Mouse (Mus musculus): ENCODE measurements around the gene Dusp13. TPM values are rescaled to one million over a fixed set of nuclear protein-coding genes. Genes with fewer than 3 reads are reported as not detected.
A peak's percentile ranks its signal among the peaks of the same experiment; 100 is the strongest.

Gene Dusp13
- total RNA-seq, 2 experiments from 2014 or later = 0.75 TPM; not detected in 1

DNA sequence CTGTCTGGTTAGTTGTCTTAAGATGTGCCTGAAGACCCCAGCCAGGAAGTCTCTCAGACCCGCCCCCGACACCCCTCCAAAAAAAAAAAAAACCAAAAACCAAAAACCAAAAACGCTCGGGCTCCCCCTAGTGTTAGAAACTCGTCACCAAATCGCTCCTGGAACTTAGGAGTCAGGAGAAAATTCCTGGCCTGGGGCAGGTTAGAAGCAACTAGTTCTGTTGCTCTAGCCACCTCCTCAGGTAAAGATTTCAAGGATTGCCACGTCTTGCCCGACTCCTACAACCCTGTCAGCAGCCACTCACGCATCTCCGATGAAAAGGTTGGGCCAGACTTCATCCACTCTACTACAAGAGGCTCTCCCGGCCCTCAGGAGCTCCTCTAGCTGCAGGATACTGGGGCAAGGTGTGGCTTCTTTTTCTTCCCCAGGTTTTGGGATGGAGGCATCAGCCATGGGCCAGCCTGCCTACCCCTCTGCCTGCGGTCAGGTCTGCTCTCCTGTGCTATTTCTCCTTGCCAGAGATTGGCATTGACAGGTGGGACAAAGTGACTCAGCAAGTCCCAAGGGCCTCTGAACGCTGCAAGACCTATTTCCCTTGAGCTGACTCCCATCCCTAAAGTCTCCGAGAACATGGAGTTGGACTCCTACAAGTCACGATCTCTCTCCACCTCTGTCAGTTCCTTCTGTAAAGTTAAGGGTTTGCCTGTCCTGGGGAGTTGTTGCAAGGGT is 2.7 kb downstream of the Dusp13 start:
- DNase-seq (ENCODE audit: low spot score in 2 of 2) = peak; percentile 68 to 70

DNA sequence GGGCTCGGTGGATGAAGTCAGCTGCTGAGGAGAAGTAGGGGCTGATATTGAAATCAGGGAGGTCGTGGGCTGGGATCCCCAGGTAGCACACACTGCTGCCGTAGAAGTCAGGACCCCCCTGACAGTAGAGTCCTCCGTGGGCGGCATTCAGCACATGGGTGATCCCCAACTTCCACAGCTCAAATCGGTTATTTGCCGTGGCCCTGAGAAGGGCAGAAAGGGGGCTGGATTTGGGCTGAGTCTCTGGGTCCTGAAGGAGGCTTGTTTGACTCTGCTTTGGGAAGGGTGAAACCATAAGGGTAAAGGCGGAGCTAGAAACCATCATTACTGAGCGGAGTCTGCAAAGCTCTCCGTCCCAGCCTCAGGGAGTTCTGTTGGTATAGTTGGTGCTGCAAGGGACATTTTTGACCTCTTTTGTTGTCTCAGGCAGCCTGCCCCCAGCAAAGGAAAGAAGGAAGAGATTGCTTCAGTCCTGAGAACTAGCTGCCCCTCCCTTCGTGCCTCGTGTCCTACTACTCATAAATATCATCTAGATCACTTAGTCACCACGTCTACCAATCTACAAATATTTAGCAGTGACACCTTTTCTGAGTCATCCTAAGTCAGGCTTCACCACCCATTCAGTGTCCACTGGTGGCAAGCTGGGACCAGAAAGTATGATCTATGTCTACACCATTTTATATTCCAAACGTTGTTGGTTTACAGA is 3.4 kb downstream of the Dusp13 start:
- no peak for DNase-seq (ENCODE audit: low spot score in 2 of 2)

DNA sequence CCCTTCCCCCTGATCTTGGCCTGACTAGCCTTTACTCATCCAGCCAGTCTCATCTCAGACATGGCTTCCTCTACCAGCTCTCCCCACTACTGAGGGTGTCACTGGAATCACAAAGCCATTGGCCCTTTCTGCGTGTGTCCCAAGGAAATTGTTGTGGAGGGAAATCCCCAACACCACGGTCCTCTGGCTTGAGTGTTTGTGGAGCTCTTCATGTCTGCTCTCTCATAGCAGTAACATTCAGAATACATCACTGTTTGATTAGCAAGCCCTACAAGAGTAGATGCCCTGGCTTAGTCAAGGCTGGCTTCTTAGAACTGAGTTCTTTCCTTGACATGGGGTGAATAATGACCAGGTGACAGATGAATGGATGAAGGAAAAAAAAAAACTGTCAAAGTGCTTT is 4.1 kb downstream of the Dusp13 start:
- no peak for DNase-seq (ENCODE audit: low spot score in 2 of 2)

DNA sequence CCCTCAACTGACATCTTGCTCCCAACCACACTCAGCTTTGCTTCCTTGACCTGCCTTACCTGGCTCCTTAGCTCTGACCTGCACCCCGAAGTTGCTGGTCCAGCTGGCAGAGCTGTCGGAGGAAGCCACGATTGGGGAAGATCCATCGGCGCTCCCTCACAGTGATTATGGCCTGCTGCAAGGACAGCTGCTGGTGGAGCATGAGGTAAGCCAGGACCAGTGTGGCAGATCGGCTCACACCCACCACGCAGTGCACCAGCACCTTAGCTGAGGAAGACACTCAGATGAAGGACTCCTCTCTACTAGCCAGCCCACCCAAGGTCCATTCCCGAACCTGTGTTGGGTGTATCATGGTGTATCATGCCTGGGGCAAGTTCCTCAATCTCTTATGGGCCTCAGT is 4.7 kb downstream of the Dusp13 start:
- DNase-seq (ENCODE audit: low spot score in 2 of 2) = no peak

DNA sequence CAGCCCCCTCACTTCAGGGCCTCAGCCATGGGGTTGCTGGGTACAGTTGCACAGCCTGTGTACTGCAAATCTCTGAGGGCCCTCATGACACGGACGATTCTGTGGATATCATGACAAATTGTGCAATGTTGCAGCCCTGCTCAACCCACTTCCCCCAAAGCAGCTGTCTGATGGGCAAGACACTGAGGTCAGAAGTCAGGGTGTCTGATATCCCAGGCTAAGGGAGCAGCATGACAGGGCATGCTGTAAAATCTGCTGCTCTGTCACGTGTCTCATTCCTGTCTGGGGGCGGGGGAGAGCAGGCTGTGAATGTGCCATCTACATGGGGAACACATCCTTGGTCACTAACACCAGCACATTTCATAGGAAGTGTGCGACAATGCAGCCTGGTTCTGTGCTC is 5.8 kb downstream of the Dusp13 start:
- no peak for DNase-seq (ENCODE audit: low spot score in 2 of 2)

DNA sequence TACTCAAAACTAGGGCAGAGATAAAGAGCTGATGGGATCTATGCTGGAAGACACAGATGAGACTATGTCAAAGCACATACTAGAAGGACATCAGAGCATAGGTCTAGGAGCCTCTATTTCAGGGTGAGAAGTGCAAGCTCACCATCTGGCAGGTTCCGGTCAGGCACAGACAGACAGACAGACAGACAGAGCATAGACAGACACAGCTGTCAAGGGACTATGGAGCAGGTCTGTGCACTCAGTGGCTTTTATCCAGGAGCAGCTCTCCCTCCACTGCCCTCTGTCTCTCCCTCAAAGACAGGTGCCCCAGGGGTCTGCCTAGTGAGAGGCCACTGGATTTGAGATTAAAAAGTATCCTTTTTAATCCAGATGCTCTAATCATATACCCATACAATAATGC is 6.8 kb downstream of the Dusp13 start:
- DNase-seq (ENCODE audit: low spot score in 2 of 2) = no peak

DNA sequence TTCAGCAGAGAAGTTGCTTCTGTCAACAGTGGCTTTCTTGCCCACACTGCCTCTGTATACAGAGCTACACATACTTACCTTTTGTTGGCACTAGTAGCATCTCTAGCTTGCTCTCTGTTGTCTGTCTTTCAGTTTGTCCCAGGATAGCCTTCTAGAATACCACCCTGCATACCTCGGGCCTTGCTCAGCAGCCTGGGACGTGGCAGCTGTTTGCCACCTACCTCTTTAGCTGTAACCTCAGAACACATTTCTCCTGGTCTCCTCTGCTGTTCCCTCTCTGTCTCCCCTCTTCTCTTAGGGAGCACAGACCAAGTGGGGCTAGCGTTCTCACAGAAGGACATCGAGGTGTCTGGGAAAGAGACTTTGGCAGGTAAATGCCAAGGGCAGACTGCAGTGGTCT is 8.5 kb downstream of the Dusp13 start:
- DNase-seq (ENCODE audit: low spot score in 2 of 2) = no peak

DNA sequence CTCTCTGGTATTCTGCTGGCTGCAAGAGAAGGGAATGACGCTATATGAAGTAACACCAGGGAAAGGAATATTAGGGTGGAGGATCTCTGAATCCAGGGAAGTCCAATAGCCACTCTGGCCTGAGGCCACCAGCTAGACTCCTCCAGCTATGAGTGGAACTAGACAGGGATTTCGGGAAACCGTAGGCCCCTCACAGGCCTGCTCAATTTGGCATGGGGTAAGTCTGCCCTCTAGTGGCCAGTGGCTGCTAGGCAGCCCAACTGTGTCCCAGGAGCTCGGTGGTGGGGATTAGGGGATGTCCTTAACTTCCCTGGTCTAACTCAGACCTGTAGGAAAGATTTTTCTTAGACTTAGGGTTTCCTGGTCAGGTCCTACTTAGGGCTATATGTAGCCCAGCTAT is 9.2 kb downstream of the Dusp13 start:
- DNase-seq (ENCODE audit: low spot score in 2 of 2) = peak; percentile 93 to 94

DNA sequence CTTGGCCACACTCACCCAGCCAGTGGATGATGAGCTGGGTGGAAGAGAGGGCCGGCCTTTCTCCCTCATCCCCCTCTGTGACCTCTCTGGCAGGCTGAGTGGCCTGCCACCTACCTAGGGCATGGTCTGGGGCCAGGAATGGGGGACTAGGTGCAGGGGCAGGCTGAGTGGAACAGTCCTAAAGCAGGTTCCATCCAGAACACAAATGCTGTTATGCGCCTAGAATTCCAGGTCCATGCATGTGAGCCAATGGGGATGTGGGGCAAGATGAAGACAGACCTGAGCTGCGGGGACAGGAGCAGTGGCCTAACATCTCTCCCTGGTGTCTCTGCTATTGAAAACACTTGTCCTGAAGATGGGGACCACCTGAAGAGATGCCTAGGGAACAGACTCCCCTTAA is 9.7 kb downstream of the Dusp13 start:
- DNase-seq (ENCODE audit: low spot score in 2 of 2) = no peak

DNA sequence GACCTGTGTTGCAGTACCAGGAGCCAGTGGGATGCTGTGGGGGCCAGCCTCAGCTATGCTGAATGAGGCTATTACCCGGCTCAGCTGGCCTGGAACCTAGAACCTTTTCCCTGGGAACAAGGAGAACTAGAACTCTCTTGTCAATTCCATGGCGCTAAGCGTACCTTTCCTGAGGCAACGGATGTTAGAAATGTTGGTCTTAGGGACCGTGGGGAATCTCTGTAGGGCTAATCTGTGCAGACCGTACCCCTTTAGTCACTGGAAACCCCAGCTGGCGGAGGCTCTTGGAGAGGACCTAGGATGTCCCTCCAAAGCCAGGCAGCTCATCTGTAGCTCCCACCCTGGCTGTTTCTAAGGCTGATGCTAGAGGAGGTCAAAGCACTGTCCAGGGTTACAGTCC is 10.6 kb downstream of the Dusp13 start:
- no peak for DNase-seq (ENCODE audit: low spot score in 2 of 2)

DNA sequence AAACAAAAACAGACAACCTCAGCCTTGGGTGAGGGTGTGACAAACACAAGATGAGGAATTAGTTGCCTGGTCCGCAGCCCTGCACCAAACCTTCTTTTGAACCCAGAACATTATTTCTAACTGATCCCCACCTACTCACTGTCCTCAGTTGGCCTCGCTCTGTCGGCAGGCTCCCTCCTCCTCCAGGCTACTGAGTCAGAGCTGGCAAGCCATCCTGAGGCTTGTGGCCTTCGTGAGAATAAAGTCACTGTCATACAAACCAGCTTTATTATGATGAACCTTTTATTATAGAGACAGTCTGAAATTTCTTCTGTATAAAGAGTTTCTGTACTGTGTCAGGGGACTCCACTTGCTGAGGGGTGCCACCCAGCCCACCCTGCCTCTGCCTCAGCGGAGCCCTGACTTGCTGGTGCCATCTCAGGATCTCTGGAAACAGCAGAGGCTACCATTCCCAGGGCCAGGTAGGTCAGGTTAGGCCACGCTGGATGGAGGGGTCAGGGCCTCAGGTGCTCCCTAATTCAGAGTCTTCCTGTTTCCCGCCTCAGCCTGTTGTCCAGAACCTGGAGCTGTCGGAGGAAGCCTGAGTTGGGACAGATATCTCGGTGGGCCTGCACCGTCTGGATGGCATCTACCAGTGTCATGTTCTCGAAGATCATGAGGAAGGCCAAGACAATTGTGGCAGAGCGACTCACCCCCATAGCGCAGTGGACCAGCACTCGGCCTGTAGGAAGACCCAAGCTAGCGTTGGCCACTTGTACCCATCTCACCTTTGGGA is 17.7 kb downstream of the Dusp13 start:
- DNase-seq (ENCODE audit: low spot score in 2 of 2) = no peak

DNA sequence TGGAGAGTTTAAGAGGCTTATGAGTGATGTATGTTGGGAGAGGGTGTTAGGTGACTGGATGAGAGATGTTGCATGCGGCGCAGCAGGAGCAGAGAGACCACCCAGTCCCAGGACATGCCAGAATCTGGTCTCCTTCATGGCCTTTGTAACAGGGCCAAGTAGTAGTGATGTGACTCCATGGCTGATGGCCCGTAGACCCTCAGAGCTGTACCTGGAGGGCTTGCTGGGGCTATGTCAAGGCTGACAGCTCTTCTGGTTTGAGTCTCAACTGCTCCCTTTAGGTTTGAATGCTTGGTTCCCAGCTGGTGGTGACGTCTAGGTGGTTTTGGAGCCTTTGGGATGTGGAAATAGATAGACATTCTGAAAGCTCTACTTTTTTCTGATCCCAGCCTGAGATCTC is 21.0 kb downstream of the Dusp13 start:
- no peak for DNase-seq (ENCODE audit: low spot score in 2 of 2)

DNA sequence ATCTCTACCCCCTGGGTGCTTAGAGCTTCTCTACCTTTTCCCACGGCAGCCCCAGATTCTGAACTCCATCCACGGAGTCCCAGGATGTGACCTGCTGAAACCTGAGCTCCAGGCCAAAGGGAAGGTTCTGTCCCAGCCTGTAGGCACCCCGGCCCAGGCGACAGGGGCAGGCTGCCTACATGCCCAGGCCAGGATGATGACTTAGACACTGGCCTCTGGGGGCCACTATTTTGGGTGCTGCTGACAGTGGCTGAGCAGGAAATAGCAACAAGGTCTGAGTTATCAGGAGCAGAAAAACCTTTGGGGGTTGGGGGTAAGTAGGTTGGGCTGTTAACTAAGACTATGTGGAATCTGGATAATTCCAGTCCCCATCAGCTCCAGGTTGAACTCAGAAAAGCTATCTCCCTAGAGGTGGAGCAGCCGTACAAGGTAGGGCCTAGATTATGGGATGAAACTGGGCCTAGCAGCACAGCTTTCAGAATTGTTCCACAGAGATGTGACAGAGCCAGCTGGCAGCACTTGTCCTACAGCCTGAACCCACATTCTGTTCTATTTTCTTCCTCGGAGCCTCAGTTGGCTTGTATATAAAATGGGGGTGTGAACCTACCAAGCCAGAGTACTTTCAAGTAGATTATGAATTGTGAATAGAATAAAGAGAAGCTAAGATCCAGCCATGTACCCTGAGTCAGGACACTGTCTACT is 21.8 kb downstream of the Dusp13 start:
- no peak for DNase-seq (ENCODE audit: low spot score in 2 of 2)

DNA sequence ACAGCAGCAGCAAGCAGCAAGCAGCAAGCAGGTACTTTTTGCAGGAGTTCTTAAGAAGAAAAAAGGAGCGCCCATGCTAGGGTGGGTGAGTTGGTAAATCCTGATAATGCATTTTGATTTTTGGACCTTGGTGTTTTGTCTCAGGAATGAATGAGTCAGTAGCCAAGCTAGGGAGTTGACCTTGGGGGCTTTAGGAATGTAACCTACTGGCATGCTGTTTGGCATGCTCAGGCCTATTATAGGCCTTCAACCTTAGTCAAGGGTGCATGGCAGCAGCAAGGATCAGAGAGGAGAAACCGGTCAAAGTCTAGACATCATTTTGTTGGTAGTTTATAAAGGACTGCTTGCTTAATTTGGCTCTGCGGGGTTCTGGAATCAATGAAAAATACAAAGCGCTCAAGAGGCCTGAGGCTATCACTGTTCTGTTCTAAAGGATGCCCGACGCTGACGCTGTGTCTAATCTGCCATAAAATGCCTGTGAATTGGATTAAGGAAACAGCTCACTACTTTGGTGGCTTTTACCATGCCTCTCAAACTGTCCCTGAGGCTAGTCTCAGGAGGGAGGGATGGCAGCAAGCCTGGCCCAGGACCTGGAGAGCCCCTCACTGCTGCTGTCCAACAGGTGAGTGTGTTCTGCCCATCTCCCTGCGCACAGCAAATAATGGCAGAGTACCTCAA is 28.8 kb downstream of the Dusp13 start:
- DNase-seq (ENCODE audit: low spot score in 2 of 2) = no peak

DNA sequence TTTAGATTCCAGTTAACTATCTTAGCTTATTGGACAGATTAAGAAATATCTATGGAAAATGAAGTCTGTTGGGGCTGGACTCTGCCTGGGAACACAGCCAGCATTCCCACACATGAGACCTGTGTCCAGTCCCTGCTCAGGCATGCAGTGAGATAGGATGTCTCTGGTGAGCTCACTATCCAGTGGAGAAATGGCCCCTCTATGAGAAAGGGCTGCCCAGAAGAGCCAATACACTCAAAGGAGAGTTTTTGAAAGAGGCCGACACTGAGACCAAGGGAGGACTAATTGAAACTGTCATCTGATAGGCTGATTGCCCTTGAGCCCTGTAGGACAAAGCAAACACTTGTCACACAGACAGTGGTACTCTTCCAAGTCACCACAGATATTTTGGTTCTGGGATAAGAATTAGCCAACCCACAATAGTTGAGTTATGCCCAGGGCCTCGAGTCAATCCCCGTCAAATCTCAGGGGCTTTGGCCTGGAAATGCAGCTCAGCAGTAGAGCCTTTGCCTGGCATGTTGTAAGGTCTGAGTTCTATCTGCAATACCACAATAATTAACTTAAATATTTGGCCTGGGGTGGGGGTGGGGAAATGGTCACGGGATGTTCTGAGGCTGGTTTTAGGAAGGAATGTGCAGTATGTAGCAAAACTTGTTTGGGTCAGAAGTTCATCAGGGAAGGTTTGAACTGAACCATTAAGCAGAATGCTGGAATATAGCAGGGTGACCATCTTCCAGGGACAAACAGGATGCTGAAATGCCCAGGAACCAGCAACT is 30.4 kb downstream of the Dusp13 start:
- DNase-seq (ENCODE audit: low spot score in 2 of 2) = no peak

DNA sequence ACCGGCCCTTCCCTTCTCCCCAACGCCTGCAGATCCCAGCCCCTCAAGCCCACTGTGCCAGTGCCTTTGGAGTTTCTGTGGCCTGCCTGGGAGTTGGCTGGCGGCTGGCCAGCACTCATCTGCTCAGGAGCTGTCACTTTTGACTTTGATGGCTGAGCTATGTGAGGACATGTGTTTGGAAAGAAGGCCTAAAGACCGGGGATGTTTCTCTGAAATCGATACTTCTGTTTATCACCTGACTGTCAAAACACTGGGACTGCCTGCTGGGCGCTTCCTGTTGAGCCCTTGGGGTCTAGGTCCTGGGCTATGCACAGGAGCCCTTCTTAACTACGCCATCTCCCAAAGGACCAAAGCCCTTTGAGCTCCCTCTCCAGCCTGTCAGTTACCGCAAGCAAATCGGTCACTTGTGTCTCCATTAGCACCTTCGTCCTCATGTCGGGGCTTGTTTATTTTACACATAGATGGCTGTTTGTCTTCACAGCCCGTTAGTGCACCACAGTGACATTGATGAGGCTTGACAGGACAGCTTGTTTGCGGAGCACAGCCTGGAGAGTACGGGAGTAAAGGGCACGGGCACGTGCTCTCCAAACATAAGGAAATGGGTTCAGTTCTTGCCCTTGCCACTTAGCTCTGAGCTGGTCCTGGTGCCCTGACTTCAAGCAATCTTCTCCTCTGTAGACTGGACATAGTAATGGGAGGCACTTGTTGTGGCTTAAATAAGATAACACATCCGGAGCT is 31.2 kb downstream of the Dusp13 start:
- DNase-seq (ENCODE audit: low spot score in 2 of 2) = no peak

DNA sequence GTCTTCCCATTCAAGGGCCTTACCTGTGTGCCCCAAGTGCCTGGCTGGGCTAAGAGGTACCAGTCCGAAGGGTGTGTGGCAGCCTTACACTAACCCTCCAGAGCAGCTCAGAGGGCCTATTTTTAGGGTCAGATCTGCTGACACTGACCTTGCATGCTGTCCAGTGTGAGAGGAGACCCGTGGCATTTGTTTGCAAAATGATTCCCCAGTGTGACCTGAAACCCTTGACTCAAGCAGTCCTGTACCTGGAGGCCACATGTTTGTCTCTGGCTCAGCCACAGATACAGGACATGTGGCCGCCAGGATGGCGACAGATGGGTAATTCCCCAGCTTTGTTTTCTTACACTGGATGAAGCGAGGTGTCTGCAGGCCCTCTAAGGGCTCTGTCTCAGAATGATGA is 36.5 kb downstream of the Dusp13 start, which contains the start of gene Dupd1:
Dupd1 (minus strand) TSS at position 91 of the 400 bp plus-strand sequence.
- DNase-seq (ENCODE audit: low spot score in 2 of 2) = no peak

DNA sequence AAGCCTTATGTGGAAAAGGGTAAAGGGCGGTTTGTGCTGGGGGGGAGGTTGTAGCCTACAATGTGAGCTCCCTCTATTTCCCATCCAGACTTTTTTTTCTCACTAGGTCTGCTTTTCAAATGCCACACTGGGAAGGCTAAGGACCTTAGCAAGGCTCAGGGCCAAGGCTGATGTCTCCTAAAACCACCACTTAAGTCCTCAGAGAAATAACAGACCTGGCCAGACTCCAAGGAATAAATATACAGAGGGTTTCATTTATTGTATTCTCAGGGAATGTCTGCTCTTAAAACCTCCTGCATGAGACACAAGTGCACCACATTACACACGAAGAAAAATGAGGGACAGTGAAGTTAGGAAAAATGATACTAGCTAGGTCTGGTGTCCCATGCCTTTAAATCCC is 39.8 kb downstream of the Dusp13 start:
- DNase-seq (ENCODE audit: low spot score in 2 of 2) = no peak

DNA sequence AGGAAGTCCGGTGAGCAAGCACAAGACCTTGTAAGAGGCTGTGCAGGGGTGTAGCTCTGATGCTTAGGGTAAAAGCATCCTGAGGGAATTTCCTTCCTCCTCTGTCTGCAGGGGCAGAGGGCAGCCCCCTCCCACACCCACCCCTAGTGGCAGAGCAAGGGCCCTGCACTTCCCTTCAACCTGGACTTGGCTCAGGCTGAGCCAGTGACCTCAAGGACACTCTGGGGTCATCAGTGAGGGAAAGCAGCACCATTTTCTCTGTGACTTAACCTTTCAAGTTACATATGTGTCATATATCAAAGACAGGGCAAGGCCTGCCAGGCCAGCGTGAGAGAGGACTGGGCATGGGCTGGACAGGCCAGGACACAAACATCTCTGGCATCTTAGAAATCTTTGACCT is 41.4 kb downstream of the Dusp13 start:
- no peak for DNase-seq (ENCODE audit: low spot score in 2 of 2)

Data from layer of hippocampus, postnatal 10 days (tissue).